Mouse (Mus musculus) C2C12 (cell line): Measurements from ENCODE around the gene Lamc1. TPM values are rescaled to one million over a fixed set of nuclear protein-coding genes. Genes with fewer than 3 reads are reported as not detected.

ENCODE experiments used
- H3K27me3 ChIP-seq: one replicate; pipeline ENCODE4 v1.6.1; 2011; ENCODE audit not compliant: control insufficient read depth, insufficient read depth, insufficient read length
- H3K36me3 ChIP-seq: one replicate; pipeline ENCODE4 v1.6.1; 2011; ENCODE audit not compliant: control insufficient read depth, insufficient read depth
- H3K4me3 ChIP-seq: one replicate; pipeline ENCODE4 v1.5.1; 2011; ENCODE audit warnings: mild to moderate bottlenecking, control low read depth; ENCODE audit not compliant: poor library complexity, insufficient read depth, severe bottlenecking
- H3K79me2 ChIP-seq: one replicate; pipeline ENCODE4 v1.6.1; 2011; ENCODE audit not compliant: control insufficient read depth, insufficient read depth
- H3K79me3 ChIP-seq: one replicate; pipeline ENCODE4 v1.6.1; 2011; ENCODE audit warnings: low read depth, control low read depth
- H3ac ChIP-seq: one replicate; pipeline ENCODE3; 2011; ENCODE audit warnings: low read depth; ENCODE audit not compliant: control insufficient read depth, insufficient read length
- CEBPB ChIP-seq: IDR thresholded peaks from one replicate; pipeline ENCODE4 v1.6.1; 2011; ENCODE audit warnings: low read depth, mild to moderate bottlenecking, control low read depth, moderate library complexity
- CTCF ChIP-seq: IDR thresholded peaks from one replicate; pipeline ENCODE4 v1.5.1; 2011; ENCODE audit not compliant: control insufficient read depth, insufficient read depth, insufficient read length
- FOSL1 ChIP-seq: IDR thresholded peaks from one replicate; pipeline ENCODE4 v1.8.0; 2011; ENCODE audit warnings: mild to moderate bottlenecking, low read length; ENCODE audit not compliant: poor library complexity, insufficient read depth, severe bottlenecking
- MAX ChIP-seq: IDR thresholded peaks from one replicate; pipeline ENCODE4 v1.6.1; 2011; ENCODE audit warnings: mild to moderate bottlenecking, control low read depth
- MYOD1 ChIP-seq: IDR thresholded peaks from one replicate; pipeline ENCODE4 v1.6.1; 2011; ENCODE audit warnings: low read depth; ENCODE audit not compliant: control insufficient read depth, insufficient read length
- MYOG ChIP-seq: IDR thresholded peaks from one replicate; pipeline ENCODE4 v1.6.1; 2011; ENCODE audit not compliant: control insufficient read depth, insufficient read length; ENCODE audit errors: extremely low read depth
- USF1 ChIP-seq: IDR thresholded peaks from one replicate; pipeline ENCODE4 v1.6.1; 2011; ENCODE audit warnings: low read depth, mild to moderate bottlenecking, control low read depth, moderate library complexity
- polyA plus RNA-seq: library from polyadenylated mRNA; unstranded; fragments of >200 nt; fragmentation: generic; extraction: Trizol; gene quantifications from one replicate; pipeline ENCODE4 v1.2.1, GENCODE M21; 2012; ENCODE audit warnings: missing spikeins

Gene Lamc1
- polyA plus RNA-seq, 1 experiment = 35.5 TPM

GRCm38 (mm10) chr1:153265066-153265465, 67.5 kb downstream of the Lamc1 start:
- TF ChIP-seq MAX = no peak
- no peak for TF ChIP-seq FOSL1
- TF ChIP-seq MYOG = no peak
- no peak for TF ChIP-seq USF1
- TF ChIP-seq MYOD1 = no peak
- no peak overlapping the region for H3K4me3 ChIP-seq
- peaks cover 17% of the 10 kb centered on the region for H3K36me3 ChIP-seq
- H3K79me3 ChIP-seq = peaks cover 22% of the 10 kb centered on the region
- no peaks in the 10 kb centered on the region for H3K27me3 ChIP-seq
- H3ac ChIP-seq = no peak overlapping the region
- H3K79me2 ChIP-seq = peaks cover 77% of the 10 kb centered on the region

- Histone ChIP-seq H3K79me3 (peaks cover 23% of the 10 kb centered on the region), H3K4me3 (no peak overlapping the region), H3K79me2 (peaks cover 50% of the 10 kb centered on the region), H3K36me3 (peaks cover 24% of the 10 kb centered on the region), H3K27me3 (no peaks in the 10 kb centered on the region), H3ac (no peak overlapping the region)
- TF ChIP-seq FOSL1 = no peak
- no peak for TF ChIP-seq MAX
- TF ChIP-seq CEBPB = no peak
- no peak for TF ChIP-seq USF1
- TF ChIP-seq MYOG = no peak
- no peak for TF ChIP-seq MYOD1
- TF ChIP-seq CTCF = no peak
These were observed 72.8 kb downstream of the Lamc1 start for GRCm38 (mm10) chr1:153259752-153260300.

DNA sequence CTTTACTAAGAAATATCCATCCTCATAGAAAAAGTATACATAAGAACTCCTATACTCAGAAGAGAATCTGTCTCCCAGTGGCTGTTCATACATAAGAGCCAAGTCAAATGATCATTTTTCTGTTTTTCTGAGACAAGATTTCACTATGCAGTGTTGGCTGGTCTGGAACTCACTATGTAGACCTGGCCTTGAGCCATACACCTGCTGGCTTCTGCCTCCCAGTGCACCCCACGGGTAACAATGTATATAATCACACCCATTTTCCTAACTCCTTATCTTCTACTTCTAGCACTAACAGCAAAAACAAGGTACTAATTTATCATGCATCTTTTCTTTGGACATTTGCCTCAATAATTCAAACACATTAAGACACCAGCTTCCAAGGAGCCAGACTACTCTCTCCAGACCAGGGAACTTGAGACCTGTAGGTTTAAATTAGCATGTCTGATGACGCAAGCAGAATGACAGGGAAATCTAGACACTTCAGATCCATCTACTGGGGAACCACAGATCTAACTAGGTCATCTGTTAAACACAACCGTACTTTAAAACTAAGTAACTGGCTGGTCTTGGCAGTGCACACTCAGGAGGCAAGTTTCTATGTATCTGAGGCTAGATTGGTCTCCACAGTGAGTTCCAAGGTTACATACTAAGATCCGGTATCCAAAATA, 79.9 kb downstream of the Lamc1 start:
- H3K79me3 ChIP-seq = no peaks in the 10 kb centered on the region
- no peak for TF ChIP-seq MYOD1
- TF ChIP-seq CTCF = no peak
- no peak for TF ChIP-seq MYOG
- TF ChIP-seq MAX = no peak
- no peak for TF ChIP-seq CEBPB
- TF ChIP-seq FOSL1 = no peak
- TF ChIP-seq USF1 = no peak
- H3K4me3 ChIP-seq = no peak overlapping the region
- no peak overlapping the region for H3ac ChIP-seq
- no peaks in the 10 kb centered on the region for H3K27me3 ChIP-seq
- H3K79me2 ChIP-seq = peaks cover under 1% of the 10 kb centered on the region
- H3K36me3 ChIP-seq = peaks cover 67% of the 10 kb centered on the region

- H3K79me3 ChIP-seq = no peaks in the 10 kb centered on the region
- no peak overlapping the region for H3ac ChIP-seq
- TF ChIP-seq MAX (no peak), CEBPB (no peak), FOSL1 (no peak), MYOG (no peak), MYOD1 (no peak), USF1 (no peak), CTCF (no peak)
- H3K36me3 ChIP-seq = peaks cover 73% of the 10 kb centered on the region
- no peak overlapping the region for H3K4me3 ChIP-seq
- H3K79me2 ChIP-seq = no peaks in the 10 kb centered on the region
- H3K27me3 ChIP-seq = no peaks in the 10 kb centered on the region
These were observed 80.9 kb downstream of the Lamc1 start for GRCm38 (mm10) chr1:153251590-153252206.

GRCm38 (mm10) chr1:153241346-153241745, 91.2 kb downstream of the Lamc1 start:
- Histone ChIP-seq H3K36me3 (peaks cover 87% of the 10 kb centered on the region), H3K27me3 (no peaks in the 10 kb centered on the region)

DNA sequence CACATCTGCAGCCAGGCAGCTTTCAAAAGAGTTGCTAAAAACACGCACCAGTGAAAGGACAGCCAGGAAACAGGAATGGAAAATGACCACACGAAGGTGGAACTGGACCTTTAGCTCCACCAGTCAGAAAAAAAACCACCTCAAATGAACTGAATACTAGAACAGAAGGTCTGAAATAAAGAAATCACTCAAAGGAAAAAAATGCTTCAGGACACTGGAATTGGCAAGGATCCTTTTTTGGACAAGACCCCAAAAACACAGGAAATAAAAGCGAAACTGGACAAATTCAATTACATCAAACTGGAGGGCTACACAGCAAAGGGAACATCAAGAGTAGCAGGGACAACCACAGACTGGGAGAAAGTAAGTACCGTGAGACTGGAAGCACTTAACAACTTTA, 97.0 kb downstream of the Lamc1 start:
- H3K79me3 ChIP-seq = no peaks in the 10 kb centered on the region
- no peak overlapping the region for H3K4me3 ChIP-seq
- peaks cover 77% of the 10 kb centered on the region for H3K36me3 ChIP-seq
- TF ChIP-seq USF1 (no peak), MYOG (no peak), MYOD1 (no peak), MAX (no peak)
- H3K79me2 ChIP-seq = no peaks in the 10 kb centered on the region
- H3K27me3 ChIP-seq = no peaks in the 10 kb centered on the region
- no peak overlapping the region for H3ac ChIP-seq

More at GRCm38 (mm10) chr1:153241346-153241745, 91.2 kb downstream of the Lamc1 start:
- no peak overlapping the region for H3K4me3 ChIP-seq
- no peak overlapping the region for H3ac ChIP-seq
- H3K79me2 ChIP-seq = no peaks in the 10 kb centered on the region
- TF ChIP-seq MYOD1 = no peak
- TF ChIP-seq MAX = no peak
- H3K79me3 ChIP-seq = no peaks in the 10 kb centered on the region
